Mouse (Mus musculus) granulocyte monocyte progenitor cell, adult 5-6 weeks (primary cell): Measurements from ENCODE around the gene Plb1. TPM values are rescaled to one million over a fixed set of nuclear protein-coding genes. Genes with fewer than 3 reads are reported as not detected.

Experiments used
- total RNA-seq, 2 experiments: library from RNA; stranded (forward) in 1 of 2; stranded (reverse) in 1 of 2; fragments of 200-712, 200-1000 nt in 1 of 2; fragments of >200 nt in 1 of 2; fragmentation: Nextera tagmentation in 1 of 2; gene quantifications; 2 replicates each; pipeline ENCODE4 v1.2.3; 2014 to 2017

The Plb1 gene
- total RNA-seq, 2 experiments from 2014 or later, result not detected

Other genes with a start within 250 kb of the Plb1 start
- gene Fosl2, start 96.9 kb upstream of the Plb1 start, total RNA-seq (2014; fragmentation: Nextera tagmentation), result 23.4 and 24.7 TPM in 2 replicates
- gene Fosl2, start 96.9 kb upstream of the Plb1 start, total RNA-seq (2017), result 9.1 and 11.2 TPM in 2 replicates
- gene Ppp1cb, start 226.1 kb downstream of the Plb1 start, total RNA-seq (2014; fragmentation: Nextera tagmentation), result 112 and 221 TPM in 2 replicates
- gene Ppp1cb, start 226.1 kb downstream of the Plb1 start, total RNA-seq (2017), result 282 and 366 TPM in 2 replicates